ENCODE assay signal across 20 mouse cellular contexts in genomic region chr8:118323421-118323820, GRCm38 (mm10). TPM values are rescaled to one million over a fixed set of nuclear protein-coding genes. Genes with fewer than 3 reads are reported as not detected.
A peak's percentile ranks its signal among the peaks of the same experiment; 100 is the strongest.
DNase-seq lines count a peak whose midpoint lies in the region; ATAC-seq and TF ChIP-seq lines count a peak whose summit lies in the region.
"Had no signal": no experiment of that assay in that cellular context is flagged by ENCODE, and none has a peak within 500 bp of the region (broad histone marks: within the 10 kb centered on the region; RNA-seq: fewer than 3 reads in every experiment).

No protein-coding gene starts in this region.

- no peak overlapping the region for H3K27ac ChIP-seq in intestine, embryonic 14.5 days (ENCODE audit: low read depth)
- no peak overlapping the region for H3K27ac ChIP-seq in intestine, postnatal 0 days (ENCODE audit: low read depth, low read length)
- no peak overlapping the region for H3K27ac ChIP-seq in intestine, embryonic 15.5 days
- no peak overlapping the region for H3K27ac ChIP-seq in hindbrain, embryonic 13.5 days
- H3K27ac ChIP-seq: embryonic facial prominence, embryonic 10.5 days; embryonic facial prominence, embryonic 12.5 days; forebrain, embryonic 13.5 days; forebrain, embryonic 15.5 days had no signal

- no peak for DNase-seq in intestine, embryonic 14.5 days (ENCODE audit: low spot score)
- no peak for DNase-seq in left cerebral cortex, postnatal 10 days (ENCODE audit: extremely low spot score in 1 of 2, low spot score in 2 of 2)
- DNase-seq: adrenal gland, adult 2 months; adrenal gland, postnatal 10 days; adrenal gland, postnatal 25 days; cerebellum, adult 11-12 months; cerebellum, adult 2 months; cerebellum, adult 9-10 months; cerebellum, postnatal 10 days; cerebellum, postnatal 25 days had no signal

- peak; percentile 71; the same call in 1 of the 2 replicates for ATAC-seq in intestine, embryonic 14.5 days (replicated peaks; ENCODE audit: low FRiP score, low TSS enrichment, low read depth)
- no peak for ATAC-seq in intestine, postnatal 0 days
- peak; percentile 84 for ATAC-seq in intestine, embryonic 15.5 days
- no peak for ATAC-seq in hindbrain, embryonic 13.5 days (ENCODE audit: low FRiP score)
- ATAC-seq in inflammation-experienced regulatory T-cells, adult 6 months = no peak
- ATAC-seq: forebrain, embryonic 13.5 days; forebrain, embryonic 15.5 days had no signal

- no peak for TF ChIP-seq POLR2A in myocyte (IDR thresholded peaks at IDR 0.05; ENCODE audit: insufficient read length, low read depth)

- H3K27me3 ChIP-seq in intestine, embryonic 14.5 days (replicated peaks; ENCODE audit: control insufficient read depth, insufficient read depth, low read length) = no peaks in the 10 kb centered on the region
- H3K27me3 ChIP-seq in intestine, postnatal 0 days (replicated peaks; ENCODE audit: control insufficient read depth, insufficient read depth, low read length) = no peaks in the 10 kb centered on the region
- no peaks in the 10 kb centered on the region for H3K27me3 ChIP-seq in intestine, embryonic 15.5 days (replicated peaks)
- H3K27me3 ChIP-seq in myocyte (ENCODE audit: control insufficient read depth, insufficient read depth, insufficient read length) = no peaks in the 10 kb centered on the region
- H3K27me3 ChIP-seq in hindbrain, embryonic 13.5 days = no peaks in the 10 kb centered on the region
- H3K27me3 ChIP-seq: embryonic facial prominence, embryonic 12.5 days; forebrain, embryonic 13.5 days; forebrain, embryonic 15.5 days had no signal

- no peak overlapping the region for H3K4me3 ChIP-seq in intestine, embryonic 14.5 days (ENCODE audit: low read depth, low read length)
- no peak overlapping the region for H3K4me3 ChIP-seq in intestine, postnatal 0 days (ENCODE audit: low read depth, low read length)
- no peak overlapping the region for H3K4me3 ChIP-seq in intestine, embryonic 15.5 days (replicated peaks)
- H3K4me3 ChIP-seq in myocyte = no peak overlapping the region
- H3K4me3 ChIP-seq in hindbrain, embryonic 13.5 days = no peak overlapping the region
- H3K4me3 ChIP-seq: embryonic facial prominence, embryonic 10.5 days; embryonic facial prominence, embryonic 12.5 days; forebrain, embryonic 13.5 days; forebrain, embryonic 15.5 days had no signal

- H3ac ChIP-seq in myocyte (ENCODE audit: control insufficient read depth, insufficient read length) = no peak overlapping the region

- WGBS in intestine, embryonic 14.5 days = 45% methylated on average over 3 of the region's 3 CpGs
- WGBS in intestine, postnatal 0 days = 23% methylated on average over 3 of the region's 3 CpGs
- 34% methylated on average over 3 of the region's 3 CpGs for WGBS in intestine, embryonic 15.5 days
- 69% methylated on average over 3 of the region's 3 CpGs for WGBS in hindbrain, embryonic 13.5 days

- no peaks in the 10 kb centered on the region for H3K4me1 ChIP-seq in intestine, embryonic 14.5 days (replicated peaks; ENCODE audit: control insufficient read depth, insufficient read depth, low read length)
- H3K4me1 ChIP-seq in intestine, postnatal 0 days (replicated peaks; ENCODE audit: control insufficient read depth, insufficient read depth, low read length) = no peaks in the 10 kb centered on the region
- H3K4me1 ChIP-seq in intestine, embryonic 15.5 days (replicated peaks) = no peaks in the 10 kb centered on the region
- no peaks in the 10 kb centered on the region for H3K4me1 ChIP-seq in hindbrain, embryonic 13.5 days (replicated peaks)
- H3K4me1 ChIP-seq: embryonic facial prominence, embryonic 10.5 days; embryonic facial prominence, embryonic 12.5 days; forebrain, embryonic 13.5 days; forebrain, embryonic 15.5 days had no signal

- no peak for TF ChIP-seq CTCF in intestine, postnatal 0 days (IDR thresholded peaks at IDR 0.05; ENCODE audit: low read depth)

- intact Hi-C loops in left cerebral cortex, postnatal 10 days (cut with DNase I) = no loop called here

- no peak overlapping the region for H3K4me2 ChIP-seq in intestine, embryonic 14.5 days (ENCODE audit: low read length)
- no peak overlapping the region for H3K4me2 ChIP-seq in intestine, postnatal 0 days (replicated peaks; ENCODE audit: low read depth)
- no peak overlapping the region for H3K4me2 ChIP-seq in intestine, embryonic 15.5 days (replicated peaks)
- H3K4me2 ChIP-seq in myocyte (ENCODE audit: low read depth) = no peak overlapping the region
- H3K4me2 ChIP-seq in hindbrain, embryonic 13.5 days = no peak overlapping the region
- H3K4me2 ChIP-seq: embryonic facial prominence, embryonic 12.5 days; forebrain, embryonic 13.5 days; forebrain, embryonic 15.5 days had no signal

- no peaks in the 10 kb centered on the region for H3K79me2 ChIP-seq in myocyte (ENCODE audit: control insufficient read depth, insufficient read depth)

- no peaks in the 10 kb centered on the region for H3K36me3 ChIP-seq in intestine, embryonic 14.5 days (ENCODE audit: control insufficient read depth, insufficient read depth, low read length)
- no peaks in the 10 kb centered on the region for H3K36me3 ChIP-seq in intestine, postnatal 0 days (ENCODE audit: control insufficient read depth, insufficient read depth)
- no peaks in the 10 kb centered on the region for H3K36me3 ChIP-seq in intestine, embryonic 15.5 days
- peaks cover 5% of the 10 kb centered on the region for H3K36me3 ChIP-seq in myocyte (ENCODE audit: control insufficient read depth, insufficient read depth)
- H3K36me3 ChIP-seq in hindbrain, embryonic 13.5 days = no peaks in the 10 kb centered on the region
- H3K36me3 ChIP-seq: embryonic facial prominence, embryonic 10.5 days; embryonic facial prominence, embryonic 12.5 days; forebrain, embryonic 15.5 days had no signal

- H3K9me3 ChIP-seq in intestine, embryonic 14.5 days (ENCODE audit: control insufficient read depth, low read length) = no peaks in the 10 kb centered on the region
- H3K9me3 ChIP-seq in intestine, postnatal 0 days (ENCODE audit: control insufficient read depth) = no peaks in the 10 kb centered on the region
- H3K9me3 ChIP-seq in intestine, embryonic 15.5 days = no peaks in the 10 kb centered on the region
- H3K9me3 ChIP-seq in hindbrain, embryonic 13.5 days = no peaks in the 10 kb centered on the region
- H3K9me3 ChIP-seq: embryonic facial prominence, embryonic 10.5 days; embryonic facial prominence, embryonic 12.5 days; forebrain, embryonic 13.5 days; forebrain, embryonic 15.5 days had no signal

- H3K9ac ChIP-seq in intestine, embryonic 14.5 days (ENCODE audit: low read length) = no peak overlapping the region
- no peak overlapping the region for H3K9ac ChIP-seq in intestine, postnatal 0 days (ENCODE audit: low read depth, low read length)
- no peak overlapping the region for H3K9ac ChIP-seq in intestine, embryonic 15.5 days
- H3K9ac ChIP-seq in hindbrain, embryonic 13.5 days = no peak overlapping the region
- H3K9ac ChIP-seq: embryonic facial prominence, embryonic 12.5 days; forebrain, embryonic 13.5 days; forebrain, embryonic 15.5 days had no signal

TF ChIP-seq in myocyte, 11 proteins besides CTCF, POLR2A, EP300 and RAD21:
- no peak for TF ChIP-seq MAX (IDR thresholded peaks at IDR 0.05; ENCODE audit: low read depth)
- peak in 1 of 3 experiments; percentile 34 for TF ChIP-seq MYOD1 (IDR thresholded peaks at IDR 0.05; ENCODE audit: control insufficient read depth in 1 of 3, insufficient read length in 2 of 3, low read depth in 2 of 3)
- no peak for TF ChIP-seq TCF3 (IDR thresholded peaks at IDR 0.05; ENCODE audit: insufficient read length, low read depth)
- TF ChIP-seq E2F4 (IDR thresholded peaks at IDR 0.05; ENCODE audit: insufficient read depth) = no peak
- no peak for TF ChIP-seq REST (IDR thresholded peaks at IDR 0.05; ENCODE audit: insufficient read depth, insufficient read length)
- TF ChIP-seq MYOG (IDR thresholded peaks at IDR 0.05; ENCODE audit: control insufficient read depth in 1 of 3, insufficient read depth in 1 of 3, insufficient read length in 2 of 3, low read depth in 2 of 3) = peak in 2 of 3 experiments; percentile 2 to 28
- TF ChIP-seq SRF (IDR thresholded peaks at IDR 0.05; ENCODE audit: control insufficient read depth, insufficient read length, low read depth) = no peak
- no peak for TF ChIP-seq CEBPB (IDR thresholded peaks at IDR 0.05; ENCODE audit: insufficient read depth, poor library complexity, severe bottlenecking)
- TF ChIP-seq USF1 (IDR thresholded peaks at IDR 0.05; ENCODE audit: low read depth) = no peak
- no peak for TF ChIP-seq TCF12 (IDR thresholded peaks at IDR 0.05; ENCODE audit: insufficient read depth, poor library complexity, severe bottlenecking)
- no peak for TF ChIP-seq POLR2AphosphoS2 (IDR thresholded peaks at IDR 0.05; ENCODE audit: insufficient read length, low read depth)

RNA-seq across cellular contexts. Expression of gene Cdh13, which starts 39.9 kb away (rescaled TPM):
- 18.2 and 18.8 TPM in 2 replicates for polyA plus RNA-seq in intestine, embryonic 14.5 days (2014; fragmentation: Nextera tagmentation; extraction: Ambion mirVana)
- polyA plus RNA-seq in intestine, postnatal 0 days (2015; fragmentation: Nextera tagmentation; extraction: Ambion mirVana) = 4.9 and 5.6 TPM in 2 replicates
- 6.2 and 6.5 TPM in 2 replicates for polyA plus RNA-seq in intestine, embryonic 15.5 days (2015; fragmentation: Nextera tagmentation; extraction: Ambion mirVana)
- polyA plus RNA-seq in myocyte (2012; fragmentation: generic; extraction: Trizol) = 56.6 TPM
- 59.2 and 68.3 TPM in 2 replicates for polyA plus RNA-seq in hindbrain, embryonic 13.5 days (2015; fragmentation: Nextera tagmentation; extraction: Ambion mirVana)
- total RNA-seq in left cerebral cortex, postnatal 10 days (2021) = 100 to 1,000 TPM; 190 to 200 TPM
- under 1 TPM in 2 of 3 experiments, not detected in 1; 0.15 to 0.35 TPM for polyA plus RNA-seq in inflammation-experienced regulatory T-cells, adult 6 months (2017; shearing (Covaris generic))
- total RNA-seq: MEL had no signal

Comparison
In these comparisons a context has a peak if more than half of its experiments do, and no peak if none do; other contexts are left out.
1. ATAC-seq: peak in intestine, embryonic 14.5 days (single experiment) and intestine, embryonic 15.5 days (single experiment); none in intestine, postnatal 0 days (single experiment), hindbrain, embryonic 13.5 days (single experiment) and inflammation-experienced regulatory T-cells, adult 6 months (single experiment).